Mouse (Mus musculus) thymus, postnatal 4 days (tissue): ENCODE measurements around the gene Gm11562.

Experiments used
- DNase-seq: peaks from one replicate; pipeline ENCODE4 v3.0.0; 2021

Gm11562 gene

DNA sequence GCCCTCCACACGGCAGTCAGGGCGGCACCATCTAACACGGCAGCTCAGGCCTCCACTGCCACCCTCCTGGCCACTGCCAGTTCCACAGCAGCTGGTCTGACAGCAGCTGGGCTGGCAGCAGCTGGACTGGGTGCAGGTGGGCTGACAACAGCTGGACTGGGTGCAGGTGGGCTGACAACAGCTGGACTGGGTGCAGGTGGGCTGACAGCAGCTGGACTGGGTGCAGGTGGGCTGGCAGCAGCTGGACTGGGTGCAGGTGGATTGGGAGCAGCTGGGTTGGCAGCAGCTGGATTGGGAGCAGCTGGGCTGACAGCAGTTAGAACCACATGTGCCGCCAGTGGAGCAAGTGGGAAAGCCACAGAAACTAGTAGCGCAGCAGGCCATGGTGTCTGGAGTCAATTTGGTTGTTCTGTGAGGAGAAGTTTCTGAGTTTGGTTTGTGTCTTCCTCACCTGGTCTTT, 37.0 kb downstream of the Gm11562 start, which contains the start of gene Krtap1-4:
Krtap1-4 (minus strand) TSS at position 410 of the 460 bp plus-strand sequence.
- DNase-seq = no peak

GRCm38 (mm10) chr11:99581564-99581963, 38.7 kb downstream of the Gm11562 start:
- DNase-seq = no peak

DNA sequence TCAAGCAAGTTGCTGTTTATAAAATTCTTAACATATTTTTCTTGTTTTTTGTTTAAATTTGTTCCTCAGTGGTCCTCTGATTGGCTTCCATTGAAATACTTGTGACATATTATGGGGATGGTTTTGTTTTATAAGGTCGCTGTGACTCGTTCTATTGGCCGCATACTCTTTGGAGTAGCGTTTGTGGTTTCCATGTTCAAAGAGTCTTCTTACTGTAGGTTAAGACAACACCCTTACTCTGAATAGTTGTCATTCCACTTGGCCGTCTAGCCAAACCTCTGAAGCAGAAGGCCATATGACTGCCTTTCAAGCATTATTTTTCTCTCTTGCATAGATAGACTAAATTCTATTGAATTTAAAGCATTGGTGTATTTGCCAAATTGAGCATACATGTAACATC, 39.2 kb downstream of the Gm11562 start:
- DNase-seq = no peak

DNA sequence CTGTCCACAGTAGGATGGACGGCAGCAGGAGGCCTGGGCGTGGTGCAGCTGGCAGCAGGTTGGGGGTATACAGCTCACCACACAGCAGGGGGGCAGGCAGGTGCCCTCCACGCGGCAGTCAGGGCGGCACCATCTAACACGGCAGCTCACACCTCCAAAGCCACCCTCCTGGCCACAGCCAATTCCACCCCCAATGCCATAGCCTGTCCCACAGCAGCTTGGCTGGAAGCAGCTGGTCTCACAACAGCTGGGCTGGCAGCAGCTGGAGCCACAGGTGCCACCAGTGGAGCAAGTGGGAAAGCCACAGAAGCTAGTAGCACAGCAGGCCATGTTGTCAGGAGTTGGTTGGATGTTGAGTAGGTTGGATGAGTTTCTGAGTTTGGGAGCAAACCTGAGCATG, 39.6 kb downstream of the Gm11562 start, which contains the start of gene Krtap1-5:
Krtap1-5 (minus strand) TSS at position 381 of the 400 bp plus-strand sequence.
- no peak for DNase-seq

- peak; percentile 78 for DNase-seq
Observed at GRCm38 (mm10) chr11:99574106-99574505, 46.1 kb downstream of the Gm11562 start.

- DNase-seq = no peak
Observed at GRCm38 (mm10) chr11:99573164-99573563, 47.1 kb downstream of the Gm11562 start.
